Mouse (Mus musculus) gastrocnemius, postnatal 10 days (tissue): ENCODE data around the gene St6galnac4. TPM values are rescaled to one million over a fixed set of nuclear protein-coding genes. Genes with fewer than 3 reads are reported as not detected.

Source experiments
- DNase-seq: peaks from one replicate; pipeline ENCODE4 v3.0.0; 2021; ENCODE audit warnings: mixed read lengths
- long read RNA-seq, 2 experiments: library from polyadenylated mRNA; stranded (forward); transcript quantifications; one replicate each; pipeline ENCODE4 v2.0.0; 2021
- total RNA-seq, 2 experiments: library from RNA; stranded (reverse); gene quantifications; 2 replicates each; pipeline ENCODE4 v1.2.3; 2021

Gene St6galnac4
- total RNA-seq = 10 to 100 TPM; 31.7 to 42.6 TPM
- long read RNA-seq, experiment 1, transcript St6galnac4-204 (5 exons, 2,826 nt) = minor isoform, 36 of 140 reads
- long read RNA-seq, experiment 1, transcript St6galnac4-201 (6 exons, 3,626 nt) = major isoform, 77 of 140 reads
- long read RNA-seq, experiment 1, partial matches to known transcripts = 9 of 140 reads
- long read RNA-seq, experiment 1, other reads (novel, unspliced or antisense) = 18 of 140 reads
- long read RNA-seq, experiment 2, transcript St6galnac4-201 (6 exons, 3,626 nt) = major isoform, 62 of 105 reads
- long read RNA-seq, experiment 2, transcript St6galnac4-204 (5 exons, 2,826 nt) = minor isoform, 32 of 105 reads
- long read RNA-seq, experiment 2, partial matches to known transcripts = 1 of 105 reads
- long read RNA-seq, experiment 2, other reads (novel, unspliced or antisense) = 10 of 105 reads

- DNase-seq = peak; percentile 94
Observed at GRCm38 (mm10) chr2:32586871-32587351, at the start of gene St6galnac4. Gene St6galnac4, plus strand, starts transcription at chr2:32587095.

GRCm38 (mm10) chr2:32537360-32537905 is 49.5 kb upstream of the St6galnac4 start:
- no peak for DNase-seq

- DNase-seq = no peak
Observed at GRCm38 (mm10) chr2:32537941-32538340, 49.0 kb upstream of the St6galnac4 start.

- DNase-seq = no peak
Observed at GRCm38 (mm10) chr2:32538461-32538860, 48.4 kb upstream of the St6galnac4 start.

GRCm38 (mm10) chr2:32539452-32539981 is 47.4 kb upstream of the St6galnac4 start:
- no peak for DNase-seq

- no peak for DNase-seq
Observed at GRCm38 (mm10) chr2:32541333-32541908, 45.5 kb upstream of the St6galnac4 start.

GRCm38 (mm10) chr2:32541986-32542573 is 44.8 kb upstream of the St6galnac4 start:
- DNase-seq = no peak

- no peak for DNase-seq
Observed at GRCm38 (mm10) chr2:32543031-32543449, 43.9 kb upstream of the St6galnac4 start.

- DNase-seq = no peak
Observed at GRCm38 (mm10) chr2:32546951-32547350, 39.9 kb upstream of the St6galnac4 start.

- DNase-seq = no peak
Observed at GRCm38 (mm10) chr2:32547380-32547779, 39.5 kb upstream of the St6galnac4 start.

- DNase-seq = peak; percentile 66
Observed at GRCm38 (mm10) chr2:32547964-32548739, 38.7 kb upstream of the St6galnac4 start.

GRCm38 (mm10) chr2:32549171-32549570 is 37.7 kb upstream of the St6galnac4 start:
- DNase-seq = no peak

- DNase-seq = peak; percentile 87
Observed at GRCm38 (mm10) chr2:32549764-32550163, 37.1 kb upstream of the St6galnac4 start.

GRCm38 (mm10) chr2:32551236-32551635 is 35.7 kb upstream of the St6galnac4 start:
- DNase-seq = no peak

- no peak for DNase-seq
Observed at GRCm38 (mm10) chr2:32553592-32554148, 33.2 kb upstream of the St6galnac4 start.

- no peak for DNase-seq
Observed at GRCm38 (mm10) chr2:32555484-32555883, 31.4 kb upstream of the St6galnac4 start.

GRCm38 (mm10) chr2:32556019-32556418 is 30.9 kb upstream of the St6galnac4 start:
- no peak for DNase-seq

GRCm38 (mm10) chr2:32559570-32559969 is 27.3 kb upstream of the St6galnac4 start:
- DNase-seq = no peak

GRCm38 (mm10) chr2:32566536-32567063 is 20.3 kb upstream of the St6galnac4 start:
- peak; percentile 59 for DNase-seq

GRCm38 (mm10) chr2:32568149-32568548 is 18.7 kb upstream of the St6galnac4 start:
- peak; percentile 51 for DNase-seq

GRCm38 (mm10) chr2:32568941-32569340 is 18.0 kb upstream of the St6galnac4 start:
- no peak for DNase-seq
